In genomic region chr9:70689926-70690325, GRCm38 (mm10) we compare ENCODE assay signal across 23 mouse cellular contexts. TPM values are rescaled to one million over a fixed set of nuclear protein-coding genes. Genes with fewer than 3 reads are reported as not detected.
"Had no signal": no experiment of that assay in that cellular context is flagged by ENCODE, and none has a peak within 500 bp of the region (broad histone marks: within the 10 kb centered on the region; RNA-seq: fewer than 3 reads in every experiment).

No protein-coding gene starts in this region.

- H3K36me3 ChIP-seq: lung, embryonic 15.5 days; midbrain, embryonic 10.5 days; midbrain, embryonic 13.5 days; neural tube, embryonic 13.5 days had no signal

- H3K4me2 ChIP-seq: lung, embryonic 15.5 days; midbrain, embryonic 13.5 days; neural tube, embryonic 13.5 days had no signal

- H3K4me3 ChIP-seq: layer of hippocampus, adult 2 months; lung, embryonic 15.5 days; midbrain, embryonic 10.5 days; midbrain, embryonic 13.5 days; myocyte; neural tube, embryonic 13.5 days had no signal

- H3K9me3 ChIP-seq: lung, embryonic 15.5 days; midbrain, embryonic 10.5 days; midbrain, embryonic 13.5 days; neural tube, embryonic 13.5 days had no signal

- DNase-seq: kidney, adult 18-20 months; kidney, adult 9 months; kidney, postnatal 14 days; kidney, postnatal 4 days; layer of hippocampus, adult 9-11 months; lung, adult 18-20 months; lung, postnatal 10 days; lung, postnatal 36 days; retina, postnatal 1 day; right cerebral cortex, postnatal 25 days; thymus, adult 2 months; thymus, postnatal 14 days; thymus, postnatal 4 days had no signal

- H3K4me1 ChIP-seq: midbrain, embryonic 10.5 days had no signal

- H3K9ac ChIP-seq: lung, embryonic 15.5 days; midbrain, embryonic 13.5 days; neural tube, embryonic 13.5 days had no signal

- ATAC-seq: intestine, embryonic 16.5 days; midbrain, embryonic 13.5 days; midbrain, embryonic 16.5 days had no signal

- H3K27me3 ChIP-seq: lung, embryonic 15.5 days; midbrain, embryonic 13.5 days; neural tube, embryonic 13.5 days had no signal

- H3K27ac ChIP-seq: layer of hippocampus, adult 2 months; lung, embryonic 15.5 days; midbrain, embryonic 10.5 days; midbrain, embryonic 13.5 days; neural tube, embryonic 13.5 days; stomach, postnatal 0 days had no signal

RNA-seq across cellular contexts. Expression of gene Gm10642, which starts 33.9 kb away (rescaled TPM):
- total RNA-seq: monocyte, adult 5-6 weeks had no signal
